Mouse (Mus musculus): ENCODE results near the gene Nfia. TPM values are rescaled to one million over a fixed set of nuclear protein-coding genes. Genes with fewer than 3 reads are reported as not detected.

The Nfia gene
- total RNA-seq, 2 experiments from 2014 or later: 97.1 to 99.7 TPM

- intact Hi-C loops (cut with DNase I): no loop called here
Observed at GRCm38 (mm10) chr4:98027412-98027811, 254.9 kb downstream of the Nfia start.

DNA sequence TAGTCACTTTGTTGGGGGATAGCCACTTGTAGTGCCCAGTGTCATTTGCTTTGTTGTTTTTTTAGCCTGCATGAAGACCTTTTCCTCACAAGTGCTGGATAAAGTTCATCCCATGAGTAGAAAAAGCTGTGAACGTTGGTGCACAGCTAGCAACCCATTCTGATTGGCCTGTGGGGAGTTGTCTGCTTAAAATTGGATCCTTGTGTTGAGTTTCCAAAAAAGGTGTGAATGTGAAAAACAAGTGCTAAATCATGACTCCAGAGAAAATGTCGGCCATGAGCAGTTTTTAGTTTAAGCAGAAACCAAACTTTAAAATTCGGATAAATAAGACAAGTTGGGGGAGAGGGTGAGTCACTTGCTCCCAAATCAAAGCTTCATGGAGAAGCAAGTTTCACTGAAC lies 259.3 kb downstream of the Nfia start:
- DNase-seq: no peak
- intact Hi-C loops (cut with DNase I): no loop called here

More at GRCm38 (mm10) chr4:98027412-98027811, 254.9 kb downstream of the Nfia start:
- DNase-seq: no peak

DNA sequence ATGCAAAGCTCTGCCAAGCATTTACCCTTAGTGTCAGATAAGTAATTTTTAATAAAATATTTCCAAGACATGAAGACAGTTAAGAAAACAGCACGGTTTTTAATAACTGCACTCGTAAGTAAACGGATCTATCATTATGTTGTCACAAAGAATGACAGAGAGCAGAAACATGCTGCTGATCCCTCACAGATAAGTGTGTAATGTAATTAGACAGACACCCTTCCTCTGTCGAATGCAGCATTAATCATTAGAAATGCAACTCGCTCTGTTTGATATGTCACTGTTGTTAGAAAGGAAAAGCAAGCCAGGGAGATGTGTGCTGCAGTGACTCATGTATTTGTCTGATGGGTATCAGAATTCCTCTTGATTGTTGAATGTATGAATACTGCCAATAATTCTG lies 259.8 kb downstream of the Nfia start:
- DNase-seq: no peak
- intact Hi-C loops (cut with DNase I): no loop called here

DNA sequence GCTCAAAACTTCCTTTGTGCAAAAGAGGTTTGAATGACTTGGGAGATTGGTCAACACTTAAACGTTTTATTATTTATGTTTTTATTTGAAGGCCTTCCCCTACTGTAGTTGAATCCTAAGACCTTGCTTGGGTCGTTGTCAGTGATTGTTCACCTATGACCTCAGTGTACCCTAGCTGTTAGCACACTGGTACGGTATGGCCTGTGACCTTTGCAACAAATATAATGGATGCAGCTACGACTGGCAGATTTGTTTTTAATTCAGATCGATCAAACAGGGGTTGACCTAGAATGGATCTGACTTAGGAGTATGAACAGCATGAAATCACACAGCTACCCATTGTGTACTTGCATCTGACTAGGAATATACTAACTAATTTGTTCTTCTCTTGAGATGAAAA lies 266.6 kb downstream of the Nfia start:
- DNase-seq: no peak
- intact Hi-C loops (cut with DNase I): no loop called here

DNA sequence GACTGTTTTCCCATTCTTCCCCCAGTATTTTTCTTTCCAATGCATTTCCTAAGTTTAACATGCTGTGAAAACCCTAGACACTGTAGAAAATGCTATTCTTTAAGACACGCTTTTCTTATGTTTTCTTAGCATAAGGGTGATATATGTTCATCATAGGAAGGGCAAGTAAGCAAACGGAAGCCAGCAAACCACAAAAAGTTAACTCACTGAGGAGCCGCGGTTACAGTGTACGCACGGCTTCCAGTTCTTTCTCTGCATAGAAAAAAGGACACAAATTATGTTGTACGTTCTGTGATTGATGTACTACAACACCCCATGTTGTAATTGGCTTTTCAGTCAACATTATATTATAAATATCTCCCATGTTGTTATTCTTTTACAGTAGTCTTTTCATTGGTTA lies 267.6 kb downstream of the Nfia start:
- no peak for DNase-seq
- intact Hi-C loops (cut with DNase I): no loop called here

- intact Hi-C loops (cut with DNase I): no loop called here
- no peak for DNase-seq
Observed at GRCm38 (mm10) chr4:98044611-98045010, 272.1 kb downstream of the Nfia start.

- peak; percentile 29 for DNase-seq
- intact Hi-C loops (cut with DNase I): no loop called here
Observed at GRCm38 (mm10) chr4:98047369-98047768, 274.8 kb downstream of the Nfia start.

GRCm38 (mm10) chr4:98049584-98049983 lies 277.1 kb downstream of the Nfia start:
- intact Hi-C loops (cut with DNase I): no loop called here
- no peak for DNase-seq

- intact Hi-C loops (cut with DNase I): no loop called here
- DNase-seq: no peak
Observed at GRCm38 (mm10) chr4:98050003-98050620, 277.6 kb downstream of the Nfia start.

DNA sequence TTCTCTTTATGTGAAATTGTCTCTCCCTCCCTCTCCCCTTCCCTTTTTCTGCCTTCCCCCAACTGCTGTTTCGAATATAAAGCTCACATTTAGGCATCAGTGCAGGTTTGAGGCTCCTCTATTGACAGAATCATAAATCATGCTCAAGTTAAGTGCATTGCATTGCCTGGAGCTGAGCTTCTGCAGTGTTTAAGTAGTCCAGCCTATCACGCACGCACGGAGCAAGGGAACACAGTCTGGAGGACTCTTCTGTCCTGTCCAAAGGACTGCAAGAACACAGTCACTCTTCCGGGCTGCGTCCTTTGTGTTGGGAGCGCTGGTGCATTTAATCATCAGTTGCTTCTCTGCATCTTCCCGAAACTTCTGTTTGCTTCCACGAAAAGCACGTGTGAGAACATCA lies 278.2 kb downstream of the Nfia start:
- no peak for DNase-seq
- intact Hi-C loops (cut with DNase I): no loop called here

- intact Hi-C loops (cut with DNase I): no loop called here
- DNase-seq: no peak
Observed at GRCm38 (mm10) chr4:98051326-98051725, 278.8 kb downstream of the Nfia start.

DNA sequence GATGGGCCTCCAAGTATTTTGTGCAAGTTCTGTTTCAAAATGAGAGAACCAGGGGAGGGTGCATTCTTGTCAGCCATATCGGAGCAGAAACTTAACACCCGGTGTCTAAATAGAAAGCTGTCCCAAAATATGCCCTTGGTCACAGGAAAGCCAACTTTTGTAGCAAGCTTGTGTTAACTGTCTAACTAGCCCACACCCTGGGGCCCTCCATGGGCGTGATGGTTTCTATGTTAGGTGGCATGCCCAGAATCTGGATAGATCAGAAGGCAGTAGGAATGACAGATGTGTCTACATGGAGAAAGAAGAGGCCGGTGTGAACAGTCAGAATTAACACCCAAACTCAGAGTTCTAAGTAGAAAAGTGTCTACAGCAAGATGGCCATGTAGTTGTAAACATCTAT lies 282.5 kb downstream of the Nfia start:
- intact Hi-C loops (cut with DNase I): no loop called here
- DNase-seq: no peak

- intact Hi-C loops (cut with DNase I): no loop called here
Observed at GRCm38 (mm10) chr4:98056396-98057020, 284.0 kb downstream of the Nfia start.

GRCm38 (mm10) chr4:98057246-98057645 lies 284.7 kb downstream of the Nfia start:
- intact Hi-C loops (cut with DNase I): no loop called here
- DNase-seq: no peak

More at GRCm38 (mm10) chr4:98056396-98057020, 284.0 kb downstream of the Nfia start:
- no peak for DNase-seq

DNA sequence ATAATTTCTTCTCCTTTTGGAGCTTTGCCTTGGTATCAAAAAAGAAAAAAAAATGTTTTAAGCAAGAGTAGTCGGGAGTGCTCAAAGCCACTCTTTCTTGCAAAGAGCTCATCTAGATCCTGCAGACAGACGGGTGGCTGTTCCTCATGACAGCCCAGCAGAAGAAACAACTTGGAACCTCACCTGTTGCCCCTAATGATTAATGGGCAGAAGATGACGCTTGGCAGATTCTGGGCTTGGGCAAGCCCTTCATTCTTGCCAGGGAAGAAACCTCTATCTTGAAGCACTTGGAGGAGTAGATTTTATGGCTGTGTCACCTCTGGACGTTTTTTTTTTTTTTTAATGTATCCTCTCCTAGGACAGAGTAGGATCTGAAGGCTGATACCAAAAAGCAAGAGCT lies 285.2 kb downstream of the Nfia start:
- intact Hi-C loops (cut with DNase I): no loop called here
- DNase-seq: no peak

DNA sequence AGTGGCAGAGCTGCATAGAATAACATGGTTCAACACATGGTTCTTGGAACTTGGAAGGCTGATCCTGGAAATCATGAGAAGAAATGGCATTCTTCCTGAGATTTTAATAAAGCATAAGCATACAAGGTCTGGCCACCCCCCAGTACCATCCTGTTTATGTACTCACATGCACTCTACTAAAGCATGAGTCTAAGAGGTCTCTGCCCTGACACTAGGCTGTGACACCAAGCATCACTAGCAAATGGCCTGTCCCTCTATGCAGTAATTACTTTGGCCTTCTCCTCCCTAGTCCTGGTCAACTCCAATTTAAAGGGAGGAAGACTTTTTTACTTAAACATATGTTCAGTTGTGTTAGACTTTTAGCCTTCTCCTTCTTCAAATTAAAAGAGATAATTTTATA lies 285.6 kb downstream of the Nfia start:
- DNase-seq: no peak
- intact Hi-C loops (cut with DNase I): no loop called here

DNA sequence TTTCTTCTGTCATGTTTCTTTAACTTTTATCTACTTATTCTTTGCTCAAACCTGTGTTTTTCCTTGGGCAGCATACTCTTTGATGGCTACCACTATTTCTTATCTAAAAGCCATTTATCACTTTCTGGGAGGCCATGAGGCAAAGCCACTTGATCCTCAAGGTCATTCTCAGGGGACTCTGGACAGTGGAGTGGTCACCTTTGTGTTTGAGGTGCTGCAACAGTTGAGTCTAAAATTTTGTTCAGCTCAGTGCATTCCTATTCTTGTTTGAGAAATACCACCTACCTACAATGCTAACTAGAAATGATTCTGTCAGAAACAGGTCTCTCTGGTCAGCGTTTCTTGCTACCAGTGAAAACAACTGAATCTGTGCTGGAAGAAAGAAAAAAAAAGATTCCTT lies 288.1 kb downstream of the Nfia start:
- intact Hi-C loops (cut with DNase I): no loop called here
- DNase-seq: no peak

DNA sequence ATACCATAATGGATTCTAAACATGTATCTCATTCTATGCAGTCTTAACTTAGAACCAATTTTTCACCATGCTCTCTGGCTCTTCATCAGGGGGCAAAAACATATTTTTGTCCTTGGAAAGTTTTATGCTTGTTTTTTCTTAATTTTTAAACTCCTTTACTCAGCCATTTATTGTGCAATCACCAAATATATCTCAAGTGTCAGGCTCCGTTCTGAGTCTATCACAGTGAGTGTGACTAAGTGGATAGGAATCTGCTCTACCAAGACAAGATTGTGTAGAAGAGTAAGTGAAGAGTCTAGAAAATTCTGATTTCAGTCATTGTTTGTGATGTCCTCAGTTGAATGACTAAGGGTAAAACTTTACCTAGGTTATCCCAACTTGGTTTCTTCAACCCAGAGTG lies 288.6 kb downstream of the Nfia start:
- intact Hi-C loops (cut with DNase I): no loop called here
- DNase-seq: no peak

- DNase-seq: no peak
- intact Hi-C loops (cut with DNase I): no loop called here
Observed at GRCm38 (mm10) chr4:98063280-98063679, 290.7 kb downstream of the Nfia start.

DNA sequence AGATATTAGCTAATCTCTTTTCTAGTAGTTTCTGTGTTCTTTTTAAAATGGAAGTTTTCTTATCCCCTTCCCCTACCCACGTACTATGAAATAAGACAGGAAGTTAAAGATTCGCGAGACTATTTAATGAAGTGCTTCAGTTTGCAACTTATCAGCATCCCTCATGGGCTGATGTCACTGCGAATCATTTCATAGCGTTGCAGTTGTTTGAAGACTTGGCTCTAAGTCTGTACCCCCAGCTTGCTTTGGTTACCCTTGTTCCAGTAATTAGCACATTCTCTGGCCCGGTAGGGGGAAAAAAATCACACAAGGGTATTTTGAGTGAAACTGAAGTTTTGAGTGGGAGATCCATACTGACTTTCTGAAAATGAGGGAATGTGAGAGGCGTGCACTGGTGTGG lies 303.6 kb downstream of the Nfia start:
- intact Hi-C loops (cut with DNase I): no loop called here
- DNase-seq: no peak

GRCm38 (mm10) chr4:98076624-98077023 lies 304.1 kb downstream of the Nfia start:
- intact Hi-C loops (cut with DNase I): no loop called here
- no peak for DNase-seq

DNA sequence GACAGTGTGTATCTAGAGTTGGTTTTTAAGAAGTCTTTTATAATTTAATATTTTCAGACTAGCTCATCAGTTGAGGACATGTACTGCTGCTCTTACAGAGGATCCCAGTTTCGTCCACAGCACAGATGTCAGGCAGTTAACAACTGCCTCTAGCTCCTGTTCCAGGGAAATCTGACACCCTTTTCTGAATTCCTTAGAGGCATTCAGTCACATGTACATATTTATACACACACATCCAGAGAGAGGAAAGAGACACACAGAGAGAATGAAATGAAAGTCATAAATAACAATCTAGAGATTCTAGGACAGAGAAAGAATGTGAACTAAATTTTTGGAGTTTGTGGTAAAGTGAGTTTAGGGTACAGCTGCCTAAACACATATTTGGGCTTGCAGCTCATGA lies 308.1 kb downstream of the Nfia start:
- DNase-seq: no peak
- intact Hi-C loops (cut with DNase I): no loop called here

GRCm38 (mm10) chr4:98081962-98082361 lies 309.4 kb downstream of the Nfia start:
- intact Hi-C loops (cut with DNase I): no loop called here
- DNase-seq: no peak
